Mouse (Mus musculus): ENCODE measurements around the gene Zmiz2.

- TF ChIP-seq CTCF (conservative IDR thresholded peaks at IDR 0.05; ENCODE audit: insufficient read depth, insufficient read length, low read depth, low read length) (no peak), POLR2A (IDR thresholded peaks at IDR 0.05; ENCODE audit: low read depth, low read length) (no peak)
Measured at GRCm38 (mm10) chr11:6442566-6442965, 53.7 kb downstream of the Zmiz2 start.
